Comparison of ENCODE assay signal across 9 mouse cellular contexts in the genomic region with DNA sequence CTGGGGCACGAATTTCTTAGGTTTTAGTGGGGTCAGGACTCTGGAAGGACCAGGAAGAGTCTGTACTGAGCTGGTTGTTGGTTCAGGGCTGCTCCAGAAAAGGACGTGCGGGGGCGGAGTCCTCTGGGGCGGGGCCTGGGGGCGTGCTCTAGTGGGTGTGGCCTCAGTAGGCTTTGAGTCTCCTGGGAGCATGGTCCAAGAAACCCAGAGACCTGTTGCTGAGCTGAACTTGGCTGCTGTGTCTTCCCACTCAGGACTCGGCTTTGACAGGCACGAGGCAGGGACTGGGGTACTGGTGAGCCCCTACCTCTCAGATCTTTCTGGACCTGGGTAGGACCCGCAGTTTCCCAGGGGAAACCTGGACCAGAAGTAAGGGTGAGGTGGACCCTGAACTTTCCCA. TPM values are rescaled to one million over a fixed set of nuclear protein-coding genes. Genes with fewer than 3 reads are reported as not detected.
A peak's percentile ranks its signal among the peaks of the same experiment; 100 is the strongest.
DNase-seq lines count a peak whose midpoint lies in the region; ATAC-seq lines count a peak whose summit lies in the region.
"Had no signal": no experiment of that assay in that cellular context is flagged by ENCODE, and none has a peak within 500 bp of the region (broad histone marks: within the 10 kb centered on the region; RNA-seq: fewer than 3 reads in every experiment).

A gene (plus strand): TSS at position 176 of the 400 bp plus-strand sequence.

- peaks cover 5% of the 10 kb centered on the region; the same call in 1 of the 2 replicates for H3K27me3 ChIP-seq in intestine, embryonic 14.5 days (replicated peaks; ENCODE audit: control insufficient read depth, insufficient read depth, low read length)
- peaks cover 9% of the 10 kb centered on the region; the same call in 1 of the 2 replicates for H3K27me3 ChIP-seq in liver, embryonic 13.5 days

- no peak within 1 kb of the TSS for H3K4me2 ChIP-seq in intestine, embryonic 14.5 days (ENCODE audit: low read length)
- H3K4me2 ChIP-seq in liver, embryonic 13.5 days: peak within 1 kb of the TSS; percentile 95

- WGBS in intestine, embryonic 14.5 days: 23% methylated on average over 9 of the region's 9 CpGs
- 4% methylated on average over 9 of the region's 9 CpGs for WGBS in liver, embryonic 13.5 days (ENCODE audit: insufficient replicate concordance)

- 0 out of 2 replicates have a peak, but pooled peaks cover 2% of the 10 kb centered on the region for H3K4me1 ChIP-seq in intestine, embryonic 14.5 days (replicated peaks; ENCODE audit: control insufficient read depth, insufficient read depth, low read length)
- H3K4me1 ChIP-seq in liver, embryonic 13.5 days (replicated peaks): peaks cover 66% of the 10 kb centered on the region

- no peak within 1 kb of the TSS for H3K27ac ChIP-seq in intestine, embryonic 14.5 days (ENCODE audit: low read depth)
- peak within 1 kb of the TSS; percentile 95 for H3K27ac ChIP-seq in liver, embryonic 13.5 days
- H3K27ac ChIP-seq: macrophage had no signal

- no peaks in the 10 kb centered on the region for H3K9me3 ChIP-seq in intestine, embryonic 14.5 days (ENCODE audit: control insufficient read depth, low read length)
- no peaks in the 10 kb centered on the region for H3K9me3 ChIP-seq in liver, embryonic 13.5 days (replicated peaks)

- H3K9ac ChIP-seq in intestine, embryonic 14.5 days (ENCODE audit: low read length): no peak within 1 kb of the TSS
- H3K9ac ChIP-seq in liver, embryonic 13.5 days: peak within 1 kb of the TSS; percentile 80

- ATAC-seq in intestine, embryonic 14.5 days (replicated peaks; ENCODE audit: low FRiP score, low TSS enrichment, low read depth): no peak; the same call in 1 of the 2 replicates
- ATAC-seq in liver, embryonic 13.5 days (ENCODE audit: low read depth): peak; percentile 80
- no peak for ATAC-seq in activated CD4-positive, CD25-positive, alpha-beta regulatory T cell, adult 4 months

- H3K4me3 ChIP-seq in intestine, embryonic 14.5 days (ENCODE audit: low read depth, low read length): no peak within 1 kb of the TSS
- peak within 1 kb of the TSS; percentile 71 for H3K4me3 ChIP-seq in liver, embryonic 13.5 days (replicated peaks)

- DNase-seq in adrenal gland, adult (ENCODE audit: inconsistent age in 2 of 2, low spot score in 1 of 2): peak; percentile 60 to 79
- DNase-seq in adrenal gland, adult 8-10 months: no peak
- DNase-seq in CD4-positive, CD25-positive, alpha-beta regulatory T cell, adult 2 months (ENCODE audit: low read depth, low spot score): peak; percentile 76
- DNase-seq in embryo, embryonic 9.5 days (ENCODE audit: extremely low spot score): peak; percentile 26
- DNase-seq in intestine, embryonic 14.5 days (ENCODE audit: low spot score): peak; percentile 72
- DNase-seq in liver, embryonic 13.5 days: peak; percentile 92
- DNase-seq in spleen, adult 12 weeks (ENCODE audit: low spot score): peak; percentile 87

- no peaks in the 10 kb centered on the region for H3K36me3 ChIP-seq in intestine, embryonic 14.5 days (ENCODE audit: control insufficient read depth, insufficient read depth, low read length)
- peaks cover 18% of the 10 kb centered on the region for H3K36me3 ChIP-seq in liver, embryonic 13.5 days

RNA-seq across cellular contexts. Expression of the gene that starts here (rescaled TPM):
- total RNA-seq in adrenal gland, adult 8-10 months (2022): 1 to 10 TPM in 2 of 4 experiments, under 1 TPM in 2; 0.96 to 1.8 (median 1.1) TPM
- polyA plus RNA-seq in intestine, embryonic 14.5 days (2014; fragmentation: Nextera tagmentation; extraction: Ambion mirVana): 0.34 and 0.38 TPM in 2 replicates
- polyA plus RNA-seq in liver, embryonic 13.5 days (2015; fragmentation: Nextera tagmentation; extraction: Ambion mirVana): 41.5 and 45.7 TPM in 2 replicates
- under 1 TPM; 0.60 to 0.79 TPM for polyA plus RNA-seq in activated CD4-positive, CD25-positive, alpha-beta regulatory T cell, adult 4 months (2017; shearing (Covaris generic))

Comparison
In these comparisons a context has a peak if more than half of its experiments do, and no peak if none do; other contexts are left out.
1. RNA of the gene that starts here (polyA plus RNA-seq): 41.5 to 45.7 TPM in liver, embryonic 13.5 days; 0.60 to 0.79 TPM in activated CD4-positive, CD25-positive, alpha-beta regulatory T cell, adult 4 months and 0.34 to 0.38 TPM in intestine, embryonic 14.5 days; every median in the first group is over 10 times any median in the second.
2. Peak in DNase-seq in intestine, embryonic 14.5 days; RNA of the gene not detected or under 1 TPM.